8 mouse cellular contexts compared by ENCODE assay signal in the genomic region with DNA sequence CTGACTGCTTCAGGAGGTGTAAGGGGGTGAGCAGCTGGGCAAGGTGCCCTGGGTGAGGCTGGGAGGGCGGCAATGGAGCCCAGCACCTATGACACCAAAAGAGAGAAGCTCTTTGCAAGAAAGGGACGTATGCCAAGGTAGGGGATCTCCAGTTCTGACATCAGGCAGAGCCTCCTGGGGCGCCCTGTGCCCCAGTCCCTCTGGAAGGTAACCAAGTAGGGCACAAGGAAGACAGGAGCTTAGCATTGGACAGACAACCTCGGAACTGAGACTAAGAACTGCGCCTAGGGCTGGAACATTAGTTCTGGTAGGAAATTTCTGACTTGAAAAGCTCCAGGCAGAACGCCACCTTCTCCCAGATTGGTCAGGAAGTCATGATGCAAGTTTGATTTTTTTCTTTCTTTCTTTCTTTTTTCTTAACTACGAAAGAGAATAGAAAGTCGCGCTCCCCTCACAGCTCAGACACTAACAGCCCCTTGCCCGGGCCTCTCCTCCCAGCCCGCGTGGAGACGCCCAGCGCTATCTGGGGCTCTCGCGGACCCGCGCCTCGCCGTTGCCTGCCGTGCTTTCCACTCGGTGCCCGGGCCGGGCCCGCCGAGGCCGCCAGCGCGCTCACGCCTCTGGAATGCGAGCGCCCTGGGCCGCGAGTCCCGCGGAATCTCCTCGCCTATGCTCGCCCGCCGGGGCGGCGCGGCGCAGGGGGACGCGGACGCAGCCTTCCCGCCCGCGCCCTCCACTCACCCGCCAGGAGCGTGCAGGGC. TPM values are rescaled to one million over a fixed set of nuclear protein-coding genes. Genes with fewer than 3 reads are reported as not detected.
DNase-seq lines count a peak whose midpoint lies in the region; ATAC-seq and TF ChIP-seq lines count a peak whose summit lies in the region.

No protein-coding gene starts in this region.

- 4% methylated on average over 47 of the region's 52 CpGs for WGBS in heart, embryonic 14.5 days
- 6% methylated on average over 39 of the region's 52 CpGs for WGBS in midbrain, embryonic 11.5 days

- H3K4me2 ChIP-seq in heart, embryonic 14.5 days (ENCODE audit: low read length) = peak overlapping the region; percentile 92
- peak overlapping the region; percentile 68 for H3K4me2 ChIP-seq in midbrain, embryonic 11.5 days

- no peak for TF ChIP-seq CTCF in testis, adult 2 months (IDR thresholded peaks at IDR 0.05; ENCODE audit: control insufficient read depth, insufficient read depth, insufficient replicate concordance, low read depth, low read length)

- H3K9ac ChIP-seq in heart, embryonic 14.5 days (ENCODE audit: low read length) = peak overlapping the region; percentile 91
- H3K9ac ChIP-seq in midbrain, embryonic 11.5 days (ENCODE audit: low read length) = peak overlapping the region; percentile 59

- peak; percentile 33 for ATAC-seq in heart, embryonic 14.5 days (ENCODE audit: insufficient number of reproducible peaks, insufficient read depth, low FRiP score, low read depth)
- peak; percentile 40; the same call in 1 of the 2 replicates for ATAC-seq in midbrain, embryonic 11.5 days (ENCODE audit: low FRiP score)

- H3K36me3 ChIP-seq in testis, adult 2 months (ENCODE audit: control insufficient read depth, insufficient read depth, low read length) = no peaks in the 10 kb centered on the region
- H3K36me3 ChIP-seq in heart, embryonic 14.5 days (ENCODE audit: control insufficient read depth, insufficient read depth, low read length) = no peaks in the 10 kb centered on the region
- H3K36me3 ChIP-seq in midbrain, embryonic 11.5 days (ENCODE audit: control insufficient read depth, insufficient read depth, low read length) = no peaks in the 10 kb centered on the region

- TF ChIP-seq POLR2A in testis, adult 2 months (IDR thresholded peaks at IDR 0.05; ENCODE audit: control insufficient read depth, low read depth, low read length) = no peak

- peaks cover 29% of the 10 kb centered on the region for H3K4me1 ChIP-seq in testis, adult 2 months (ENCODE audit: control insufficient read depth, insufficient read depth, low read length)
- peaks cover 32 to 40% of the 10 kb centered on the region in 2 experiments for H3K4me1 ChIP-seq in heart, embryonic 14.5 days (ENCODE audit: control insufficient read depth in 2 of 2, insufficient read depth in 2 of 2, low read length in 2 of 2)
- H3K4me1 ChIP-seq in midbrain, embryonic 11.5 days (ENCODE audit: control insufficient read depth, insufficient read depth, low read length) = peaks cover 4% of the 10 kb centered on the region

- H3K9me3 ChIP-seq in heart, embryonic 14.5 days (ENCODE audit: control insufficient read depth, low read length) = no peaks in the 10 kb centered on the region
- H3K9me3 ChIP-seq in midbrain, embryonic 11.5 days (ENCODE audit: control insufficient read depth, low read length) = no peaks in the 10 kb centered on the region

- no peak overlapping the region for H3K27ac ChIP-seq in testis, adult 2 months (ENCODE audit: control insufficient read depth, insufficient read depth, low read depth, low read length)
- H3K27ac ChIP-seq in heart, embryonic 14.5 days (replicated peaks in 1 of 2; ENCODE audit: control insufficient read depth in 1 of 2, insufficient read depth in 1 of 2, low read depth in 2 of 2, low read length in 2 of 2) = peak overlapping the region; percentile 58 to 86
- H3K27ac ChIP-seq in midbrain, embryonic 11.5 days (ENCODE audit: low read depth, low read length) = no peak overlapping the region

- H3K4me3 ChIP-seq in testis, adult 2 months (ENCODE audit: control insufficient read depth, low read depth, low read length) = peak overlapping the region; percentile 72
- H3K4me3 ChIP-seq in heart, embryonic 14.5 days (ENCODE audit: control insufficient read depth in 1 of 2, insufficient read depth in 1 of 2, low read depth in 1 of 2, low read length in 2 of 2) = peak overlapping the region; percentile 67 to 77
- H3K4me3 ChIP-seq in midbrain, embryonic 11.5 days (ENCODE audit: low read depth, low read length) = peak overlapping the region; percentile 41

- H3K27me3 ChIP-seq in testis, adult 2 months (ENCODE audit: control insufficient read depth, insufficient read depth, low read length) = no peaks in the 10 kb centered on the region
- H3K27me3 ChIP-seq in heart, embryonic 14.5 days (ENCODE audit: control insufficient read depth, insufficient read depth, low read length) = no peaks in the 10 kb centered on the region
- H3K27me3 ChIP-seq in midbrain, embryonic 11.5 days (ENCODE audit: control insufficient read depth, insufficient read depth, low read length) = peaks cover 21% of the 10 kb centered on the region

- DNase-seq in testis, postnatal 14 days (ENCODE audit: low spot score) = no peak
- peak; percentile 81 for DNase-seq in embryo, embryonic 11 days
- peak; percentile 77 for DNase-seq in kidney, postnatal 14 days
- DNase-seq in midbrain, embryonic 11.5 days (ENCODE audit: low spot score, missing footprints) = no peak
- DNase-seq in urinary bladder, postnatal 14 days (ENCODE audit: low spot score) = peak; percentile 69
- no peak for DNase-seq in left cerebral cortex, postnatal 4 days

- intact Hi-C loops in left cerebral cortex, postnatal 4 days (cut with DNase I) = loop anchor here (5.0 kb wide), 1 partner anchor 48 kb away; no protein-coding TSS in a partner anchor

RNA-seq across cellular contexts. Expression of gene Piezo1, which starts 0.7 kb away (rescaled TPM):
- 6.8 and 9.1 TPM in 2 replicates for polyA plus RNA-seq in testis, adult 2 months (2012; rRNA removed)
- 14.9 and 16.3 TPM in 2 replicates for polyA plus RNA-seq in heart, embryonic 14.5 days (2014; fragmentation: Nextera tagmentation; extraction: Ambion mirVana)
- polyA plus RNA-seq in midbrain, embryonic 11.5 days (2014; fragmentation: Nextera tagmentation; extraction: Ambion mirVana) = 2.8 and 4.3 TPM in 2 replicates
- total RNA-seq in left cerebral cortex, postnatal 4 days (2021) = 10 to 100 TPM; 19.9 to 20.6 TPM

RNA-seq across cellular contexts. Expression of gene Cdt1, which starts 17.4 kb away (rescaled TPM):
- polyA plus RNA-seq in testis, adult 2 months (2012; rRNA removed) = 4.5 and 5.0 TPM in 2 replicates
- polyA plus RNA-seq in heart, embryonic 14.5 days (2014; fragmentation: Nextera tagmentation; extraction: Ambion mirVana) = 23.2 and 27.6 TPM in 2 replicates
- polyA plus RNA-seq in midbrain, embryonic 11.5 days (2014; fragmentation: Nextera tagmentation; extraction: Ambion mirVana) = 25.7 and 35.8 TPM in 2 replicates
- total RNA-seq in left cerebral cortex, postnatal 4 days (2021) = 1 to 10 TPM; 5.9 to 6.9 TPM

RNA-seq across cellular contexts. Expression of gene Aprt, which starts 26.3 kb away (rescaled TPM):
- polyA plus RNA-seq in testis, adult 2 months (2012; rRNA removed) = 267 and 294 TPM in 2 replicates
- 240 and 243 TPM in 2 replicates for polyA plus RNA-seq in heart, embryonic 14.5 days (2014; fragmentation: Nextera tagmentation; extraction: Ambion mirVana)
- 176 and 195 TPM in 2 replicates for polyA plus RNA-seq in midbrain, embryonic 11.5 days (2014; fragmentation: Nextera tagmentation; extraction: Ambion mirVana)
- 100 to 1,000 TPM; 101 to 102 TPM for total RNA-seq in left cerebral cortex, postnatal 4 days (2021)

Comparison
In these comparisons a context has a peak if more than half of its experiments do, and no peak if none do; other contexts are left out.
1. H3K27ac ChIP-seq: peak in heart, embryonic 14.5 days (2 of 2); none in testis, adult 2 months (single experiment) and midbrain, embryonic 11.5 days (single experiment).
2. DNase-seq: peak in embryo, embryonic 11 days (single experiment), kidney, postnatal 14 days (single experiment) and urinary bladder, postnatal 14 days (single experiment); none in testis, postnatal 14 days (single experiment), midbrain, embryonic 11.5 days (single experiment) and left cerebral cortex, postnatal 4 days (single experiment).
3. Peak in every context shown above with its lines, with median percentiles within 50 percentile points of each other: H3K4me3 ChIP-seq.